Mouse (Mus musculus): ENCODE measurements around the gene Afg1l.

The Afg1l gene

DNA sequence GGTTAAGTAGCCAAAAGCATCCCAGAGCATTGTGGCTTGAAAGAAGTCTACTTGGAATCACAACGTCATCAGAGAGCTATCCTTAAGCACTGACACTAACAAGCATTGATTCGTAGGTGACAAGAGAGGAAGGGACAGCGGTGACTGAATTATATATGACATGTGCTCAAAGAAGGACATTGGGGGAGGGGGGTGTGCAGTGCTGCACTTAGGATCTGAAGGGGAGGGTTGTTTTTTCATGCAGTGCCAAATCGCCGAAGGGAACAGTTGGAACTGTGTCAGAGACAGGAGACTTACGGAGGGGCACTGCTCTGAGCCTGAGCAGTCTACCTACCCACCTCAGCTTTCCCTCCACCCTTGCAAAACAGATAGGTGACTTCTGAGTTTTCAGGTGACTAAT, 94.7 kb downstream of the Afg1l start:
- no peak for DNase-seq (ENCODE audit: low spot score in 2 of 2)

DNA sequence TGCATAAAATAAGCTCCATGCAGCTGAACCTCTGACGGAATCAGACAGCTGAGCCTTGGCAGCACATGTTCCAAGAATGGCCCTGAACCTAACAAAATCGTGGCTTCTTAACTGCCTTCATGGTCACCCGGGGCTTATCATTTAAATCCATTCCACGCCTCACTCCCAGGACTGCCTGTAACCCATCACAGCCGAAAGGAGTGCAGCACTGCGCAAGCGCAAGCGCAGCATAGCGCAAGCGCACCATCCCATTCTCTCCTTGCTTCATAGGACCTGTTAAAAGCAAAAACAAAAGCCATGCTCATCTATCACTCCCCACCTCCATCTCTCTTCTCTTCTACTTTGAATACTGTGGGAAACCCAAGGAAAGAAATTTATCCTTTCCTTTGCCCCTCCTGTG, 114.1 kb downstream of the Afg1l start:
- no peak for DNase-seq (ENCODE audit: low spot score in 2 of 2)

DNA sequence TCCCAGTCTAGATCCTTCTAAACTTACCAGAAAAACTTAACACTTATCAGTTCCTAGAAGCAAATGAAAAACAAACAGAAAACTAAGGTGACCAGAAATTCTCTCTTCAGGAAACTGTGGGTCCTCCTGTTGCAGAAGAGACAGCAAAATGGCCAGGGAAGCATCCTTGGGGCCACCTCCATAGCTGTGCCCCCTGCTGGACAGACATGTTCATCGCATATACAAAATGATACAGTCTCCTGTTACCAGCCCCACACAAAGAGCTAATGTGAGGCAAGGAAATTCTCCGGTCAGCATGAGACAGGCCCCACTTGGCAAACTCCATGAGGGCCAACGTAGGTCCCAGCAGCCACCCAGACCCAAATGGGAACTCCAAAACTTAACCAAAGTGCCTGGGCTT, 122.4 kb downstream of the Afg1l start:
- no peak for DNase-seq (ENCODE audit: low spot score in 2 of 2)

DNA sequence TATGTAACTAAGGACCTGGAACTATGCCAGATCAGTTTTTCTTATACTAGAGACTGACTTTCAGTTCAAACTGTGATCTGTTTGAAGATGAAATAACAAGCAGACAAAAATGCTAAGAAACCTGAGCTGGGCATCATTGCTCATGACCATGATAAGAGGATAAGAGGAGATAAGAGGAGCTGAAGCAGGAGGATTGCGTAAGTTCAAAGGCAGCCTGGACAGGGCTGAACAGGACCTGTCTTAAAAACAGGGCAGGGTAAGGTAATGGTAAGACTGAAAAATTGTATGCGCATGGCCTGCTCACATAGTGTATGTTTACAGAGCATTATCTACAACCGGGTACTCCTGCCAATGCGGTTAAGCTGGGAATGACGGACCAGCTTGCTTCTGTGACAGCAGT, 130.4 kb downstream of the Afg1l start:
- no peak for DNase-seq (ENCODE audit: low spot score in 2 of 2)

DNA sequence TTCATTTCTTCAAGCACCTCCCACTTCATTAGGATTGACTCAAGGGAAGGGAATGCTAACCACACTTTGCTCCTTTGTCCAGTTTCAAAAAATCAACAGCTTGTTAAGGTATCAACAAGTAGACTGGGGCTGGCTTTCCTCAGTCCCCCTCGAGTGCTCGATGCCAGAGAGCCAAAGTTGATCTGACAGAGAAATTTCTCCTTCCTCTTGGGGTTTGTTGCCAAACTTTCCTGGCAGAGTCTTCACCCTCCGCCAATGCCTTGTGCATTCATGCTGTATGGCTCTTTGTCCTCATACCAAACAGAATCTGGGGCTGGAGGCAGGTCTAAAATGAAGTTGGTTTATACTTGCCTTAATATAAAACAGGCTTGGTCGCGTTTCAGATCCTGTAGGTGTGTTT, 131.2 kb downstream of the Afg1l start:
- DNase-seq (ENCODE audit: low spot score in 2 of 2), result no peak

DNA sequence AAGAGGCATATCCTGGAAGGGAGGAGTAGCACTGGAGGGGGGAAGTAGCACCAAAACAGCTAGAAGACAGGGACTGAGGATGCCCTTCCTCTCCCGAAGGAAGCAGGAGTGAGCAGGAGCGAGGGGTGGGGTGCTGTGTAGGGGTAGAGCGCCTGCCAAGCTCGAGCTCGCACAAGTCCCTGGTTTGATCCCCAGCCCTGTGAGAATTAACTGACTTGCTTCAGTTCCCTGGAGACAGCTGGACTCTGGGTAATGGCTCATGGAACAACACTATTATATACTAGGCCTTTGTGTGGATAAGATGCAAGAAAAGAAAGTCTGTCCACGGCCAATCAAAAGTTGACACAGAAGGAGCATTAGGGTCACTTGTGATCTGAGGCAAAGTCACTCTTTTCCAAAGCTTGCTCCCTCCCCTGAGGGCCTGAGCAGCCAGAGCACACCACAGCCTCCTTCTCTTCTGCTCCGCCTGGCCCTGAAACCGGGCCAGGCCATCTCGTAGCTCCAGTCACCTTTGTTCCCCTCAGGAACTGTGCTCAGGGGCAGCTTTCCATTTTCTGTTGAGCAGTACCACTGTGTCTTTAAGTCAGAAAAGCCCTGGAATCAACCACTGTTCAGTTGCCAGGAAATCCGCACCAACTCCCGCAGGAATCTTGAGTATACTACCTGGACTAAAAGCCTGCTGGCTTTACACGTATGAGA, 132.0 kb downstream of the Afg1l start:
- DNase-seq (ENCODE audit: low spot score in 2 of 2), result no peak

DNA sequence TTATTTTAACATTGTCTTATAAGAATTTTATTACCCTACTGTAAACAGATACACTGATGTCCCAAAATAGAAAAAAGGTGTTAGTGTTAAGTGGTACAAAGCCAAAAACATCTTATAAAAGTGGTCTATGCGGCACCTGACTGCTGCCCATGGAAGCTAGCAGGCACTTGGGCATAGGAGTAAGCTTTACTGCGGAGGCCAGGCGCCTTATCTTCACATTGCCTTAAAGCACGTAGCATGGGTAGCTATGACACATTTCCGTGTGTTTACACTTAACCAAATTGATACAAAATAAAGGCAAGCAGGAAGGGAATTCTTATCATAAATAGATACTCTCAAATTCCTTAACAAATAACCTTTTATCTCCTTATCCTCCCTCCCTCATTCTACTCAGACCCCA, 135.7 kb downstream of the Afg1l start:
- DNase-seq (ENCODE audit: low spot score in 2 of 2), result no peak

DNA sequence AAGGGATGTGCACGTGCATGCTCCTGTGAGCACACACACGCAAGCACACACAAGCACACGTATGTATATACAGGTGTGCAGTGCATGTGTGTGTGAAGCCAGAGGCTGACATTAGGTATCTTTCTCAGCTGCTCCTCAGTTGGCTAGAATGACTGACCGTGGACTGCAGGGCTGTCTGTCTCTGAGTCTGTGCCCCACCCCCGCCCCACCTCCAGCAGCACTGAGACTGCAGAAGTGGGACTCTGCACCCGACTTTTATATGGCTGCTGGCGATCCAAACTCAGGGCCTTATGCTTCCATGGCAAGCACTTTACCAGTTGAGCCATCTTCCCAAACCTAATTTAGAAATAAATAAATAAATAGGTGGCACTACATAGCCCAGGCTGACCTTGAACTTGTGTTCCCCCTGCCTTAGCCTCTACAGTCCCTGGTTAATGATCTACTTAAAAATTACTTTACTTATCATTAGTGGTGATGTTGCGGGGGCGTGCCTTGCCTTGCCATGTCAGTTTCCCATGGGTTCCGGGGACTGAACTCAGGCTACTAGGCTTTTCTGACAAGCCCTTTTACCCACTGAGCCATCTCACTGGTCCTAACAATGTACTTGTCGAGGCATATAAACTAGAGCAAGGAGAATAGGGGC, 136.4 kb downstream of the Afg1l start:
- DNase-seq (ENCODE audit: low spot score in 2 of 2), result no peak

DNA sequence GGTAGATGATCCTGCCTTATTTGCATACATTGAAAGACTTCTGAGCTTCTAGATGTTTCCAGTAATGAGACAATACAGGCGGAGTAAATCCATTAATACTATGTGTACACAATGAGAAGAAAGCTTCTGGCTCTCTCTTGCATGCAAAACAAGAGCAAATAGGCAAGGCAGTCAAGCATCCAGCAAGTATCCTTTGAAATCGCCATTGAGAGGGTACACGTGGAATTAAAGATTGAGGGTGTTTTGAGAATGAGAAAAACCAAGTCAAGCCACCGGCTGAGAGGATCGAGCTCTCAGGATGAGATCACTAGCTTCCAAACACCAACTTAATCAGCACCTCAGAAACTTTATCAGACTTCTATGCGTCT, 138.0 kb downstream of the Afg1l start:
- DNase-seq (ENCODE audit: low spot score in 2 of 2), result no peak

DNA sequence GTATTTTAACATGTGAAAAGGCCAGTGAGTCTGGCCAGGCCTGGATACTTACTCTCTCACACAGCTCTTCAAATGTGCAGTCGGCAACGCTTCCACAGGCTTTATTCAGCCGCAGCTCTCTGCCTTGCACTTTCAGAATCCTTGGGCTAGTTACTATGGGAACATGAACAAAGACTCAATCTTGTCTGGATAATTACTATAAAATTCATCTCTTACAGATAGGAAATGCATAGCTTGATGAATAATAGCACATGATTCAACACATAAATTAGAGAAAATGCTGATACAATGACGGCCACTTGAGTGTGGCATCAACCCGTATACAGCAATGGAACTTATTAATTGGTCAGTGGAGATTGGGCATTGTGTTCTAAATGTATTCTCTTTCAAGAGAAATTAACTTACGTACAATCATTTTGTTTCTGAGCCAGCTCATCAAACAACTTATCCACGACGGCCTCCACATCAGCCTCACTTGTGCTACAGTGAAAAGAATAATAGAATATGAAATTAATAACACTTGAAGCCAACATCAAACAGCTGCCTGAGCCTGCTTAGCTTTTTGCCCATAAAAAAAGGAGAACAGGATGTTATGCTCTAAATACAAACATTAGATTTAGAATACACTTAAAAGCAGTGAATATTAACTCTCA, 138.5 kb downstream of the Afg1l start:
- DNase-seq (ENCODE audit: low spot score in 2 of 2), result no peak

DNA sequence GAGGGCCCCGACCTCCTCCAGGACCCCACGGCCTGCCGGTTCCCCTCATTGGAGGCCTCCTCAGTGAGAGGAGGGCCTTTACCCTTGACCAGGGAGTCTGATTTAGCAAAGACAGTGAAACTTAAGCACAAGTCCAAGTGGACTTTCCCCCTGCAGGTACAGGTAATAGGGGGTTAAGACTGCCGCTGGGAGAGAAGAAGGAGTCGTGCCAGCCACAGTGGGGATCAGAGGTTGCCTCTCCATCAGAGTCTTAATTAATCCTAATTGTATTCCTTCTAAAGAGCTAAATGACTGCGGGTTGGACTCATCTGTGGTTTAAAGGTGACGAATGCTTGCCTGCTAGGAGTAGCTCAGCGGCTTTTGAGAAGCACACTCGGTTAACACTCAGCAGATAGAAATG, 139.9 kb downstream of the Afg1l start:
- DNase-seq (ENCODE audit: low spot score in 2 of 2), result no peak

DNA sequence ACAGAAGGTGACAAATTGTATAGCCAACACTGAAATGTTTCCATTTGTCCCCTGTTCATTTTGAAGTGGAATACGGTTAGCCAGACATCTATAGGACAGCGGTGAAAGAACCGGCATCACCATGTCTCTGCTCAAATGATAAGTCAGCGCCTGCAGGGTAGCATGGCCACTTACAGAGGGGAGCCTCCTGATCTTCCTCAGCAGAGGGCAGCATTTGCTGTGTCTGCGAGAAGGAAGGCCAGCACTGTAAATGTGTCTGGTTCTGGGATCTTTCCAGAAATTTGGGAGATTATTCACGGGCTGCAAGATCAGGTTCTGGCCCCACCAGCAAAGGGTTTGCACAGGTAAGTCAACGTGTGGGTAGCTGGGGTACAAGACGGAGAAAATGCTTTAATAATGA, 150.8 kb downstream of the Afg1l start:
- no peak for DNase-seq (ENCODE audit: low spot score in 2 of 2)

DNA sequence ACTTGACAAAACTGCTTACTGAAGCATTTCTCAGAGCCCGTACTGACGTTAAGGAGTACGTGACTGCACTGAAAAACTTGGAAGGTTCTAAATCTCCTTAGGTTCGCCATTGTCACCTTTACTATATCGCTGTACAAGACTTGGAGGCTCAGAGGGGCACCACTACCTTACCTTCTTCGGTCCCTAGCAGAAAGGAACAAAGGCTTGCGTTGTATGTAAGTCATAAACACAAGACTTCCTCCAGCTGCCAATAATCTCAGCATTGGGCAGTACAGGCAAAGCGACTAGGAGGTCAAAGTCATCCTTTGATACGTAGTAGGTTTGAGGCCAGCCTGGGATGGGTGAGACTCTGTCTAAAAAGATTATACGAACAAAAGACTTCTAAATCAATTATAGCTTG, 153.1 kb downstream of the Afg1l start:
- DNase-seq (ENCODE audit: low spot score in 2 of 2), result no peak

DNA sequence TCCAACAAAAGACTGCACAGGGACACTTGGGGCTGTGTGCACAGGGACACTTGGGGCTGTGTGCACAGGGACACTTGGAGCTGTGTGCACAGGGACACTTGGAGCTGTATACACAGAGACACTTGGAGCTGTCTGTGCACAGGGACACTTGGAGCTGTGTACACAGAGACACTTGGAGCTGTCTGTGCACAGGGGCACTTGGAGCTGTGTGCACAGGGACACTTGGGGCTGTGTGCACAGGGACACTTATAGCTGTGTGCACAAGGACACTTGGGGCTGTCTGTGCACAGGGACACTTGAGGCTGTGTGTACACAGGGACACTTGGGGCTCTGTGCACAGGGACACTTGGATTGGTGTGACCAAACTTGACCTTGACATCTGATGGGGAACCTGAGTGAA, 154.4 kb downstream of the Afg1l start:
- DNase-seq (ENCODE audit: low spot score in 2 of 2), result no peak

DNA sequence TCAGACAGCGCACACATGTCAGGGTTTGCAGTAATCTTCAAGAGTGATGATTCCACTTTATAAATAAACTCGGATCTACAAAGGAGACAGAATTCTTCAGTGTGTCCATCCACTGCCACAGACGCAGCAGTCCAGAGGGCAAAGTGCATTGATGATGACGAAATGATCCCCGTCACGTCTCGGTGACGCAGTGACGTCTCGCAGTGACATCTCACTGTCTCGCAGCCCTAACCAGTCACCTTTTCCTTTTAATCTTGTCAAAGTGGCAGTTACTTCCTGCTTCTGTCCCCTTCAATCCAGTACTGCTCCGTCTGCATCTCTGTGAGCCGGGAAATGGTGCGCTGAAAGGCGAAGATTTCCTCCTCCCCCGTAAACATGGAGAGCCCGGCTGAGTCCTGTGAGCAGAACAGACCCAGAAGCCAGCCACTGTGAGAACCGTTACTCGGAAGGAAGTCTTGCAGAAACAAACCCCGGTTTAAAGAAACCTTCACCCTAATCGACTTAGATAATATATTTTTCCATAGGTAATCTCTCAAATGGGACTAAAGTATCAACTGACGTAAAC, 165.1 kb downstream of the Afg1l start:
- no peak for DNase-seq (ENCODE audit: low spot score in 2 of 2)

DNA sequence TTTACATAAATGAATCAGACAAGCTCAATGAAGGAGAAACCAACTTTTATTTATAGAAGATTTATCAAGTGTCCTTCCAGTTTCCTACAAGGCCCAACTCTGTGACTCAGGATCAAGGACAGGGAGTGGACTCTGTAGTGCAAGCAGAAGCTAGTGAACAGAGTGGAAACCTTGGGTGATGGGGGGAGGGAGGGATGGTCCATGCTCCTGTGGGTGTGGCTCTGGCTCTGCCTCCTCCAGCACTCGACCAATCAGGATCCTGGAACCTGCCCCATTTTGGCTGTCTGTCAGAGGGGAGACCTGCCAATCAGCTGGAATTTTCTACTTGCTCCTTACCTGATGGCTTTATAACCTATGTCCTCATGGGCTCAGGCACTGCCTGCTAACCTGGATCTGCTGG, 165.8 kb downstream of the Afg1l start:
- DNase-seq (ENCODE audit: low spot score in 2 of 2), result no peak

DNA sequence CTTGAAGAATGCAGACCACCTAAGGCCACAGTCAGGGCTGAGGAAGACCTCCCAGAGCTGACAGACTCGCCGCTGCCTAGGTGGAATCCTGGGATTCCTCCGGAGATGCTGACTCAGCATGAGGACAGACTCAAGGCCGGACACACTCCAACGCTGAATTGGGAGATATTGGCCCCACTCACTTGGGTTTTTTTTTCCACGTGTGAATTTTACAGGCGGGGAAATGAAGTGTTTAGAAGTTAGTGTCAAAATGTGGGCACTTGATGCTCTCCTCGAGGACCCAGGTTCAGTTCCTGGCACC, 169.7 kb downstream of the Afg1l start:
- peak in 1 of 2 experiments; percentile 8 for DNase-seq (ENCODE audit: low spot score in 2 of 2)

DNA sequence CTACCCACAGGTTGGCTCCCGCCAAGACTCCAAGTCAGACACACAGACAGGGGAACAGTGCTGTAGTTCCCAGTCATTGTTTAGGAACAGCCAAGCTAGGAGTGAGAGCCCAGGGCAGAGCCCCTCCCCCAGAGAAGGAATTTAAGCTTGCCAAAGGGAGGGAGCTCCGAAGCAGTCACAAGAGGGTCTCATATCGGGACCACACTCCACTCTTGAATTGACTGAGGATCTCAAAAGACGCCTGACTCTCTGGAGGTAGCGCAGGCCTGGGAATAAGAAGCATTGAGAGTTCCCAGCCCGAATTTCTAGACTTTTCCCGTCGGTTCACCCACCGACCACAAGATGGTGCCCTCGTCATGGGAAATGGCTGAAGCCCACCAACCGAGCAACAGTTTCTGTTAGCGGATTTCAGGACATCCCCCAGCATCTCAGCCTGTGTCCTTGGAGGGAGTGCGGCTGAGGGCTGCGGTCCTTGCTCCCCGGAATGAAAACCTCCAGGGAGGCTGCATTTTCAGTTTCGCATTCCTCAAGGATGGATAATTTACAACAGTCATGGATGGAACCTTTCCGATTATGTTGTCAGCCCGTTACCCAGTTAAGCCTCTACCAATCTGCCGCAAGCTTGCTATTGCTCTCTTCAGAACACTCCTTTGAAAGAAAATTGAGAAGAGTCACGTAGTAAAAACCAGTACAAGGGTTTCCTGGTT, 170.2 kb downstream of the Afg1l start:
- DNase-seq (ENCODE audit: low spot score in 2 of 2), result peak; percentile 76 to 82

DNA sequence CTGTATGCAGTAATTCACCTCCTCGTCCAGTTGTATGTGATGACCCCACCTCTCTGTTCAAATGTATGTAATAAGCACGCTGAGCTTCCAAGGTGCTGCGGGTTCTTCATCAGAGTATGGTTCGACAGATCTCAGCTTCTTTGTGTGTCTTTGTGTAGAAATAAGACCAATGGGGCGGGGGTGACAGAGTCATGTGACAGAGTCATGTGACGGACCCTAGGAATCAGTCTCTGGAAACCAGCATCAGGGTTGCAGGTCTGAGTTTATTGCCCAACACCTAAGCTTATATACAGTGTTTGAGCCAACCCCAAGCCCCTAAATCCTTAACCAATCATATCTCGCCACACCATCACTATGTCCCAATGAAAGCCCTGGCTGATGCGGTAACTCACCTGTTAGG, 171.9 kb downstream of the Afg1l start:
- no peak for DNase-seq (ENCODE audit: low spot score in 2 of 2)

DNA sequence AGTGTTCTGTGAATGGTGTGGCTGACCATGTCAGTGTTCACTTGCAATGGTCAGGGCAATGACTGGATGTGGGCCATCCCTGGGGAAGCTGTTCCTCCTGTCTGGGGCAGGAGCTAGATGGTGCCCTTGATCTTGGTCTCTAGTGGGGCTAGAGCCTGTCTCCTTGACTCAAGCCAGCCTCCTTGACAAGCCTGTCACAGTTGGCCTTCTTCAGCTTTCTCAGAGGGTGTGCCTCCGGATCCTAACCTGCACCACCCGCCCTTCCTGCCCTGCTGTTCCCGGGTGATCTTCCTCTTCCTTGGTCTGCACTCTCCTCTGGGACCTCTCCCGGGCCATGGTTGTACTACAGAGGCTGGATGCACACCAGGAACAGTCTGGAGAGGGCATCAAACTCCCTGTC, 177.6 kb downstream of the Afg1l start:
- no peak for DNase-seq (ENCODE audit: low spot score in 2 of 2)

DNA sequence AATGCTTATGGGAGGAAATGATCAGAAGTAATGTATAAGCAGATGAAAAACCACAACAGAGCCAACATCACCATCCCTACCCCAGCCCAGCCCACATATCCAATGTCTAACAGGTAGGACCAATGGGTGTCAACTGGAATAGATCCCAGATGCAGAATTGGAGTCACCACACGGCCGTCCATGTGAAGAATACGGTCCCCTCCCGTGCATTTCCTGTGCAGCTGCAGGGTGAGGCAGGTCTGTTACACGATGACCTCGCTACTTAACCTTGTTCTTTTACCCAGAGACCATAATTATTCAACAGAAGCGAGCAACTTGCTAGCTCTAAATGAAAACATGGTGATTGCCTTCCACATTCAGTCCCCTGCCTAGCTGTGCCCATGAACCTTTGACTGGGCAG, 178.4 kb downstream of the Afg1l start:
- DNase-seq (ENCODE audit: low spot score in 2 of 2), result no peak

DNA sequence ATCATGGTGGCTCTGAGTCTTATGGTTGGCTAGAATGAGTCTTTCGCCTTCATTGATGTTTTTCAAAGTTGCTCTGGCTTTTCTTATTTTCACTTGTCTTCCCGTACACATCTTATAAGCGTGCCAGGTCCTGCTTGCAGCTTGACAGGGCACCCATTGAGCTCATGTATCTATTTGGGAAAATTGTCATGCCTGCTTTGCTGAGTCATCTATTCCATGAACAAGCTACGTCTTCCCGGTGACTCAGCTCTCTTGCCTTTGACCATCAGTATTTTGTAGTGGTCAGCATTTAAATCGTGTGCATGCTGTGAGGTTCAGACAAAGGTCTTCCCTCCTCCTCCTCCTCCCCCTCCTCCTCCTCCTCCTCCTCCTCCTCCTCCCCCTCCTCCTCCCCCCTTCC, 178.9 kb downstream of the Afg1l start:
- no peak for DNase-seq (ENCODE audit: low spot score in 2 of 2)

DNA sequence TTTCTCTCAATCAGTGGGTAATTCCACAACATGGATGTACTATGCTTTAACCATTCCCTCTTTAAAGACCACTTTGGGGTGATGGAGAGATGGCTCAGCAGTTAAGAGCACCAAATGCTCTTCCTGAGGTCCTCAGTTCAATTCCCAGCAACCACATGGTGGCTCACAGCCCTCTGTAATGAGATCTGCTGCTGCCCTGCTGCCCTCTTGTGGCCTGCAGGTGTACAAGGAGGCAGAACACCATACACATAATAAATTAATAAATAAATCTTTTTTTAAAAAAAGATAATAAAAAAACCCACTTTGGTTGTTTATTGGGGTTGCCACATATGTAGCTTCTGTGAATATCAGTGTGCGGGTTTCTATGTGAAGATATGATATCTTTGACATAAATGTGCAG, 180.4 kb downstream of the Afg1l start:
- no peak for DNase-seq (ENCODE audit: low spot score in 2 of 2)

Measured in frontal cortex, postnatal 25 days (tissue).